Mouse (Mus musculus) midbrain, postnatal 0 days (tissue): ENCODE results near the gene Tceanc. TPM values are rescaled to one million over a fixed set of nuclear protein-coding genes. Genes with fewer than 3 reads are reported as not detected.

ENCODE experiments used
- ATAC-seq: fragments of 200-750 bp; cut with Nextera tagmentation; 2 replicates; pipeline ENCODE4 v1.8.0; 2017; ENCODE audit warnings: moderate number of reproducible peaks, mild to moderate bottlenecking, moderate TSS enrichment, moderate library complexity; ENCODE audit not compliant: low FRiP score
- DNase-seq: peaks from one replicate; pipeline ENCODE4 v3.0.0-alpha.2; 2015; ENCODE audit warnings: low spot score
- H3K27ac ChIP-seq: fragments of 300-500 bp; sonication (generic); 2 replicates; pipeline ENCODE4 v1.5.1; 2014; ENCODE audit warnings: low read depth, mild to moderate bottlenecking, low read length, mixed read lengths
- H3K27me3 ChIP-seq: fragments of 300-500 bp; sonication (generic); 2 replicates; pipeline ENCODE4 v1.6.1; 2014; ENCODE audit warnings: low read length, control low read depth, mixed read lengths; ENCODE audit not compliant: insufficient read depth
- H3K36me3 ChIP-seq: fragments of 300-500 bp; sonication (generic); 2 replicates; pipeline ENCODE4 v1.6.1; 2014; ENCODE audit warnings: low read length, control low read depth, mixed read lengths; ENCODE audit not compliant: insufficient read depth
- H3K4me1 ChIP-seq: fragments of 300-500 bp; sonication (generic); 2 replicates; pipeline ENCODE4 v1.6.1; 2014; ENCODE audit warnings: mild to moderate bottlenecking, control low read depth, antibody characterized with exemption, low read length, mixed read lengths; ENCODE audit not compliant: insufficient read depth
- H3K4me2 ChIP-seq: fragments of 300-500 bp; sonication (generic); 2 replicates; pipeline ENCODE4 v1.6.1; 2014; ENCODE audit warnings: low read depth, mild to moderate bottlenecking, low read length, mixed read lengths; ENCODE audit not compliant: poor library complexity, severe bottlenecking
- H3K4me3 ChIP-seq: fragments of 300-500 bp; sonication (generic); 2 replicates; pipeline ENCODE4 v1.5.1; 2014; ENCODE audit warnings: low read depth, mild to moderate bottlenecking, low read length, moderate library complexity
- H3K9ac ChIP-seq: fragments of 300-500 bp; sonication (generic); replicated peaks from 2 replicates; pipeline ENCODE4 v1.6.1; 2014; ENCODE audit warnings: mild to moderate bottlenecking, low read length, moderate library complexity, mixed read lengths; ENCODE audit not compliant: poor library complexity, severe bottlenecking
- H3K9me3 ChIP-seq: fragments of 300-500 bp; sonication (generic); 2 replicates; pipeline ENCODE4 v1.6.1; 2016; ENCODE audit warnings: low read length, control low read depth
- CTCF ChIP-seq: IDR thresholded peaks from 2 replicates; pipeline ENCODE4 v1.5.1; 2016; ENCODE audit warnings: antibody characterized with exemption, mild to moderate bottlenecking
- WGBS: fragments of 180-500 bp; shearing (Covaris S2); extraction: QIAGEN DNeasy Blood & Tissue Kit; methylation state at CpG from one replicate; pipeline ENCODE4 v1.1.7; 2014; 5-methylcytosine and 5-hydroxymethylcytosine counted together
- polyA plus RNA-seq: library from polyadenylated mRNA; unstranded; fragments of >200 nt; fragmentation: Nextera tagmentation; extraction: Ambion mirVana; gene quantifications from 2 replicates; pipeline ENCODE4 v1.2.1, GENCODE M21; 2015
- total RNA-seq: library from RNA; depleted of rRNA; stranded (reverse); fragments of >200 nt; gene quantifications from 2 replicates; pipeline ENCODE4 v1.2.3, GENCODE M21; 2014

The Tceanc gene
- total and polyA plus RNA-seq, 2 experiments from 2014 or later, result 2.6 to 3.3 TPM

DNA sequence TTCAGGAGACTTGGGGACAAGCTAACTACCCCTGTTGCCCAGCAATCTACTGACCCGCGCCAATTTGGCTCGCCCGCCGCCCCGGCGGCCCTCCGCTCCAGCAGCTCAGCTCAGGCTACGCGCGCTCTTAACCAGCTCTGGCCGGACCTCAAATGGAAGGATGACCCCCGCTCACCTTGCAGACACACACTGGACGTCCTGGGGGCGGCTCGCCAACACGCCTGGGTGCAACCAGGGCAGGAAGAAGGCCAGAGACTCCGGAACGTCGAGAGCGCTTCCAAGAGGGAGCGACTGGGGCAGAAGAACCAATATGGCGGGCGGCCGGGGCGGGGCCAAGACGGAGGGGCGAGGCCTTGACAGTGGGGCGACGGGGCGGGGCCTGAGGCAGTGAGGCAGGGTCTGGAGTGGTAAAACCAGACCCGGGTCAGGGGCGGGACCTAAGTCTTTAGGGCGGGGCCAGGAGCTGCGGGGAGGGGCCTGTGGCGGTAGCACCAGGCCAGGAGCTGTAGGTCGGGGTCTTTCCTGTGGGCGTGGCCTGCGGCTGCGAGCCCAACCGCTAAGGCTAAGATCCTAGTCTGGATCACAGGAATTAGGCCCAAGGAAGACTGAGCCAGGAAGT, 38.9 kb downstream of the Tceanc start, which contains the start of gene Rab9:
Gene Rab9 (minus strand): TSS at position 503 of the 619 bp plus-strand sequence.
- DNase-seq, result peak; percentile 94
- Histone ChIP-seq H3K4me2 (peak within 1 kb of the TSS; percentile 57), H3K4me3 (peak within 1 kb of the TSS; percentile 54), H3K27me3 (no peaks in the 10 kb centered on the region), H3K9me3 (no peaks in the 10 kb centered on the region), H3K4me1 (no peaks in the 10 kb centered on the region), H3K27ac (peak within 1 kb of the TSS; percentile 76), H3K9ac (peak within 1 kb of the TSS; percentile 68), H3K36me3 (no peaks in the 10 kb centered on the region)
- TF ChIP-seq CTCF, result no peak
- WGBS, result 17% methylated on average over 40 of the region's 41 CpGs
- peak; percentile 99 for ATAC-seq

DNA sequence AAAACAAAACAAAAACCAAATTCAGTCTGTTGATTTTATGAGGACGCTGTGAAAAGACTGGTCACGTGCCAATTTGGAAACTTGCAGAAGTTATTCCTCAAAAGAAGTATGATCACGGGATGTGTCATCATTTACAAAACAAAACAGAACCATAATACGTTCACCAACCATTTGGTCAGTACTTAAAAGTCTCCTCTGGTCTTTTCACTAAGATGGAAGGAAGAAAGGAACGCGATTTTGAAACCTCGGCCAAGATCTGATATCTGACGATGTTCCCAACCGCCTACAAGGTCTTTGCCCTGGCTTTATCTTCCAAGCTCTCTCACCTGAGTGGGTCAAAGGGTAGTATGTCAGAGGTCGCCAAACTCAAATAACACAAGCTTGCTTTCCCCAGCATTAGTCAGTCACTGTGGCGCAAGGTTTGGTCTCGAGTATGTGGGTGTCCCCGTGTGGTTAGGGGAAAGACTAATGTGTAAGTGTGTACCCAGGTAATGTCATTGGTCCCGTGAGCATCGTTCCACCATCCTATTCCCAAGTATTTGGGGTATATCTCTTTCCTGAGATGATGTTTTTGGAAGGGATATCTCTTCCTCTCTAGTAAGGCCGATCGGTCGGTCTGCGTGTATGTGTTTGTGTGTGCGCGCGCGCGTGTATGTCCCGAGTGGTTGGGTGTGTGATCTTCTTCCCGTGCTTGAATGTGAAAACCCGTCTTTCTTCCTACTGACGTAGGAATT, 39.6 kb downstream of the Tceanc start:
- Histone ChIP-seq H3K9me3 (no peaks in the 10 kb centered on the region), H3K4me1 (no peaks in the 10 kb centered on the region), H3K4me3 (peak overlapping the region; percentile 54), H3K27me3 (no peaks in the 10 kb centered on the region), H3K27ac (peak overlapping the region; percentile 76), H3K36me3 (no peaks in the 10 kb centered on the region), H3K4me2 (peak overlapping the region; percentile 57), H3K9ac (peak overlapping the region; percentile 68)
- TF ChIP-seq CTCF, result no peak
- DNase-seq, result peak; percentile 0
- ATAC-seq, result peak; percentile 53
- WGBS, result 20% methylated on average over 28 of the region's 28 CpGs

DNA sequence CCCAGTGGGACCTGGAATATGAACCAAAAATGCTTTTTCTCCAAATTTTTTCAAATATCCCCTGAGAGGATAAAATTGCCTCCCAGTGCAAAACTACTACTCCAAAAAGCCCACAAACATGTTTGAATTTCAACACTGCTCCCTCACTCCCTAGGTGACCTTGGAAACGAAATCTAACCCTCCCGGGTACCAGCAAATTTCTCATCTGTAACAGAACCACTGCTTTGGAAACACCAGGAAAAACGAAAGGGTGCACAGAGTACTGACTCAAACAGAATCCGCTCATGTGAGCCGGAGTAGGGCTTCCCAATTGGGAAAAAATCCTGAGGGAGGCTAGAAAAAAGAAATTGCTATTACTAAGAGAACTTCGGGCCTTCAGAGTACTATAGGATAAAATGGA, 41.0 kb downstream of the Tceanc start:
- no peaks in the 10 kb centered on the region for H3K9me3 ChIP-seq
- DNase-seq, result no peak
- H3K4me1 ChIP-seq, result no peaks in the 10 kb centered on the region
- no peak overlapping the region for H3K27ac ChIP-seq
- H3K4me2 ChIP-seq, result peak overlapping the region; percentile 57
- H3K4me3 ChIP-seq, result no peak overlapping the region
- no peak for TF ChIP-seq CTCF
- H3K9ac ChIP-seq, result no peak overlapping the region
- no peaks in the 10 kb centered on the region for H3K36me3 ChIP-seq
- WGBS, result 65% methylated on average over 6 of the region's 6 CpGs
- no peak for ATAC-seq
- H3K27me3 ChIP-seq, result no peaks in the 10 kb centered on the region

DNA sequence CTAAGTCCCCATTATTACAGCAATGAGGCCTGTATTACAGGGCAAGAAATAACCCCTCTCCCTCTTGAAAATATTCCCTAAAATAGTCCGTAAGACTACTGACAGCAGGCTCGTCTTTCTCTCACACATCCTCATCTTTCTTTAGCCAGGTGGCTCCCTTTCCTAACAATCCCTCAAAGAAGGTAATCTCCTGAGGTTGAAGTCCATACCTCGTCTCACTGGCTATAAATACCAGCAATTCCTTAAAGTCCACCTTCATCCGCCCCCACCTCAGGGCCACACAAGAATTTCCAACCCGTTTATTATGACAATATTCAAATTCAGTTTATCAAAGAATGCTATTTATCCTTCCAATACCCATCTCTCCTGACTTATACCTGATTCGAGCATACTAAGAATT, 45.8 kb downstream of the Tceanc start:
- 88% methylated on average over 6 of the region's 6 CpGs for WGBS

DNA sequence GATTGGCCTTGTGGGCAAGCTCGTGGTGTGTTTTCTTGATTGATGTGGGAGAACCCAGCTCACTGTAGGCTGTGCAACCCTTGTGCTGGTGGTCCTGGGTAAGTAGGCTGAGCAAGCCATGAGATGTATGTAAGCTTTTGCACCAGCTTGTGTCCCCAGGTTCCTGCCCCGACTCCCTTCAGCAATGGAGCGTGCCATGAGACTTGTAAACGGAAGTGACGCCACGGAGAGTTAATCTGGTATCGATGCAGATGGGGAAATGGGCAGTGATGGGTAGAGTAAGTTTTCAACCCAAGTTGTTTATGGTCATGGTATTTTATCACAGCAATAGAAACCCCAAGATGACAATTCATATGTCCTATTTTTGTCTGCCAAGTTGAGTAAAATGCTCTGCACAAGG, 50.0 kb downstream of the Tceanc start:
- Histone ChIP-seq H3K27me3 (no peaks in the 10 kb centered on the region), H3K4me2 (no peak overlapping the region), H3K9ac (no peak overlapping the region), H3K4me3 (no peak overlapping the region), H3K27ac (no peak overlapping the region), H3K9me3 (no peaks in the 10 kb centered on the region), H3K4me1 (no peaks in the 10 kb centered on the region), H3K36me3 (no peaks in the 10 kb centered on the region)
- 98% methylated on average over 7 of the region's 7 CpGs for WGBS
- DNase-seq, result no peak
- ATAC-seq, result no peak
- no peak for TF ChIP-seq CTCF

More for the DNA sequence above, 45.8 kb downstream of the Tceanc start:
- H3K27me3 ChIP-seq, result no peaks in the 10 kb centered on the region
- no peak for TF ChIP-seq CTCF
- no peaks in the 10 kb centered on the region for H3K4me1 ChIP-seq
- DNase-seq, result no peak
- no peak for ATAC-seq
- no peak overlapping the region for H3K9ac ChIP-seq
- no peak overlapping the region for H3K4me3 ChIP-seq
- H3K4me2 ChIP-seq, result no peak overlapping the region
- no peaks in the 10 kb centered on the region for H3K36me3 ChIP-seq
- H3K9me3 ChIP-seq, result no peaks in the 10 kb centered on the region
- no peak overlapping the region for H3K27ac ChIP-seq

DNA sequence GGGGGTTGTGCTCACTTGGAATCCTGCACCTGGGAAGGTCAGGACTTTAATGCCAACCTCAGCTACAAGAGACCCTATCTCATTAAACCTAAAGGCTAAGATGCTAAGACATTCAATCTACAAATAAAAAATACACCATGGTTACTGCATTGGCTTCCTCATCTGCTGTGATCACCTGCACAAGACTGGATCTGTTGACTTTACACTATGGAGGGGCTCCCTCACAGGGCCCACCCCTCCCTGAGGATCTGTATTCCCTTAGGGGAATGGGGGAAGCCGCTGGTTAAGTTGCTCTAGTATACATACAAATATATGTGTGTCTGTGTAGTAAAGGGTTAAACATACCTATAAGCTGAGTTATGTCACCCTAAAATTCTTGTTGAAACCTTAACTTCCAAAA, 62.8 kb downstream of the Tceanc start:
- H3K4me2 ChIP-seq, result no peak overlapping the region
- no peak overlapping the region for H3K4me3 ChIP-seq
- DNase-seq, result no peak
- no peak overlapping the region for H3K9ac ChIP-seq
- no peak for ATAC-seq
- WGBS, result 83% methylated on average over 1 of the region's 1 CpGs
- H3K4me1 ChIP-seq, result no peaks in the 10 kb centered on the region
- no peak for TF ChIP-seq CTCF
- no peaks in the 10 kb centered on the region for H3K9me3 ChIP-seq
- H3K36me3 ChIP-seq, result no peaks in the 10 kb centered on the region
- no peak overlapping the region for H3K27ac ChIP-seq
- no peaks in the 10 kb centered on the region for H3K27me3 ChIP-seq
